17 mouse cellular contexts compared by ENCODE assay signal in genomic region chr13:91160616-91161015, GRCm38 (mm10).
"Had no signal": no experiment of that assay in that cellular context is flagged by ENCODE, and none has a peak within 500 bp of the region (broad histone marks: within the 10 kb centered on the region; RNA-seq: fewer than 3 reads in every experiment).

No protein-coding gene starts in this region.

- DNase-seq: left cerebral cortex, postnatal 4 days; liver; liver, embryonic 13.5 days; liver, postnatal 0 days; lung, adult 18-20 months; lung, adult 2 months; lung, embryonic 14.5 days; lung, postnatal 10 days; lung, postnatal 14 days; lung, postnatal 36 days; lung, postnatal 4 days; midbrain, embryonic 14.5 days had no signal

- ATAC-seq: liver, embryonic 12.5 days; liver, postnatal 0 days; lung, postnatal 0 days; midbrain, embryonic 13.5 days; midbrain, embryonic 15.5 days; midbrain, embryonic 16.5 days had no signal
